Mouse (Mus musculus): ENCODE data around the gene Serpinb11. TPM values are rescaled to one million over a fixed set of nuclear protein-coding genes. Genes with fewer than 3 reads are reported as not detected.

The Serpinb11 gene
- 0.19 TPM in 1 of 2 replicates, not detected in the other for polyA plus RNA-seq (2015; fragmentation: Nextera tagmentation; extraction: Ambion mirVana)

DNA sequence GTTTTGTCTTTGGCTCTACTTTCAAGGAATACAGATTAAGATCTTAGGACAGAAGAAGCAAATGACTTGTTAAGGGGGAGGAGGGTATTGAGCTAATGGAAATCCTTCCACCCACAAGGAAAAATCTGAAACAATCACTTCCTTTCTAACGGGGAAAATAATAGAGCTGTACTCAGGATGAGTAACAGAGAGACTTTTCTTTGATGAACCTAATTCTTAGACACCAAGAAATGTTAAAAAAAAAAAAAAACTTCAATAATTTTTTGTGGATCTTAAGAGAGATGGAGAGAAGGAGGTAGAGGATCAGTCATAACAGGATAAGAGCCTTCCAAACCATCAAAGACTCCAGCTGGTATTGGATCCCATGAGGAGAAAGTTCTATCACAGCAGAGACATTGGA is at the start of gene Serpinb11:
Gene Serpinb11, plus strand, starts transcription at position 301 of the 400 bp plus-strand sequence.
- no peak for ATAC-seq
- no peak within 1 kb of the TSS for H3K4me2 ChIP-seq (ENCODE audit: low read length)
- no peak within 1 kb of the TSS for H3K4me3 ChIP-seq (replicated peaks; ENCODE audit: low read length)
- H3K9me3 ChIP-seq (ENCODE audit: control insufficient read depth, low read length): no peaks in the 10 kb centered on the region
- H3K9ac ChIP-seq (replicated peaks; ENCODE audit: low read depth, low read length): no peak within 1 kb of the TSS
- H3K27me3 ChIP-seq (replicated peaks; ENCODE audit: control insufficient read depth, insufficient read depth, low read length): no peaks in the 10 kb centered on the region
- WGBS: 14% methylated on average over 1 of the region's 1 CpGs
- H3K27ac ChIP-seq (ENCODE audit: low read length): no peak within 1 kb of the TSS
- no peaks in the 10 kb centered on the region for H3K36me3 ChIP-seq (ENCODE audit: control insufficient read depth, insufficient read depth)
- H3K4me1 ChIP-seq (replicated peaks; ENCODE audit: control insufficient read depth, insufficient read depth, low read length): no peaks in the 10 kb centered on the region

DNA sequence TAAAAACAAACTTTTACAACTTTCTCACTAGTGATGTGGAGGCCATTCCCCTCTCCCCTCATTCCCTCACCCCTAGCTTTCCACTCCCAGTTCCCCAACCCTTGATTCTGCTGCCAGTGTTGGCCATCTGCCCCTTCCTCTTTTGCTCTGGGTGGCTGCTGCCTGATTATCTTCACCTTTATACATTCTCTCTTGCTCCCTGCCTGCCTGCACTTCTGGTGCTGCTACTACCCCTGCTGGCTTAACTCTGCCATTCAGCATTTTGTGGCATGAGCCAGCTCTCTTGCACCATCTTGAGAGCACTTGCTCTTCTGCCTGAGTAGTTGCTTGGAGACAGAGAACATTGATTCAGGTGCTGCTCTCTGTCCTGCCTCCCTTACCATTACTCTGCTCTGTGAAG is 15.0 kb upstream of the Serpinb11 start:
- H3K9ac ChIP-seq (replicated peaks; ENCODE audit: low read depth, low read length): no peak overlapping the region
- ATAC-seq: no peak

DNA sequence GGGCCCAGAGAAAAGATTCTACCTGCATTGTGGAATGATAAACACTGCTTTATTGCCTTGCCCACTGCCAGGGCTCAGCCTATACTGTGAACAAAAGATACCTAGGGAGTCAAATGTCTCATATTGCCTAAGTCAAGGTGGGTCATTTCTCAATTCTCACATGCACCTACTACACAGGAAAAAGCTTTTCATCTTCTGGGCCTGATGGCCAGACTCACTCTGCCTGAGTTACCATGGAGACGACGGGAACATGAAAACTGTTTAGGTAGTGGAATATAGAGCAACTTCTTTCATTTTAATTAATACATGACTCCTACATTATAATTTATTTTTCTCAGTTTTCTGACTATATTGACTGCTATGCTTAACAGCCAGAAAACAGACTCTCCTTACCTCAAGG is 14.2 kb upstream of the Serpinb11 start:
- Histone ChIP-seq H3K4me3 (replicated peaks; ENCODE audit: low read length) (no peak overlapping the region), H3K27me3 (replicated peaks; ENCODE audit: control insufficient read depth, insufficient read depth, low read length) (no peaks in the 10 kb centered on the region), H3K36me3 (ENCODE audit: control insufficient read depth, insufficient read depth) (no peaks in the 10 kb centered on the region), H3K9ac (replicated peaks; ENCODE audit: low read depth, low read length) (no peak overlapping the region), H3K27ac (ENCODE audit: low read length) (no peak overlapping the region), H3K4me2 (ENCODE audit: low read length) (no peak overlapping the region), H3K9me3 (ENCODE audit: control insufficient read depth, low read length) (no peaks in the 10 kb centered on the region), H3K4me1 (replicated peaks; ENCODE audit: control insufficient read depth, insufficient read depth, low read length) (no peaks in the 10 kb centered on the region)
- ATAC-seq: no peak
- 90% methylated on average over 2 of the region's 2 CpGs for WGBS

More for the DNA sequence above, 15.0 kb upstream of the Serpinb11 start:
- H3K4me1 ChIP-seq (replicated peaks; ENCODE audit: control insufficient read depth, insufficient read depth, low read length): no peaks in the 10 kb centered on the region
- H3K36me3 ChIP-seq (ENCODE audit: control insufficient read depth, insufficient read depth): no peaks in the 10 kb centered on the region
- no peak overlapping the region for H3K4me3 ChIP-seq (replicated peaks; ENCODE audit: low read length)
- H3K27ac ChIP-seq (ENCODE audit: low read length): no peak overlapping the region
- no peak overlapping the region for H3K4me2 ChIP-seq (ENCODE audit: low read length)
- no peaks in the 10 kb centered on the region for H3K9me3 ChIP-seq (ENCODE audit: control insufficient read depth, low read length)
- H3K27me3 ChIP-seq (replicated peaks; ENCODE audit: control insufficient read depth, insufficient read depth, low read length): no peaks in the 10 kb centered on the region

DNA sequence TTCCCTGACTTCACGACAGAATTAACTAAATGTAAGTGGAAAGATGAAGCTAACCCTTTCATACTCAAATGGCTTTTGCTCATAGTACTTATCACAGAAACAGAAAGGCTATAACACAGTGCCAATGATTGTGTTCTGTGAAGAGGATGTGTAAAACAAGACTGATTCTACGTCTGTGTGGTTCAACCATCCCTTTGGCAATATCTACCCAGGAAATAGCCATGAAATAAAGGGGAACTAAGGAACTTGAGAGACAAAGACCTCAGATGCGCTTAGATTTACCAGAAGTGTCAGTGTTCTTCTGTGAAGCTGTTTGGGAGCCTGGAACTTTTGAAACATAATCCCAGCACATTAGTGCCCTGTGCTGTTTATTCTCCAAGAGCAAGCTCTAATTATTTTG is 10.6 kb upstream of the Serpinb11 start:
- no peaks in the 10 kb centered on the region for H3K4me1 ChIP-seq (replicated peaks; ENCODE audit: control insufficient read depth, insufficient read depth, low read length)
- WGBS: 44% methylated on average over 3 of the region's 3 CpGs
- no peak overlapping the region for H3K27ac ChIP-seq (ENCODE audit: low read length)
- no peak overlapping the region for H3K4me3 ChIP-seq (replicated peaks; ENCODE audit: low read length)
- no peak overlapping the region for H3K9ac ChIP-seq (replicated peaks; ENCODE audit: low read depth, low read length)
- H3K4me2 ChIP-seq (ENCODE audit: low read length): no peak overlapping the region
- H3K27me3 ChIP-seq (replicated peaks; ENCODE audit: control insufficient read depth, insufficient read depth, low read length): no peaks in the 10 kb centered on the region
- ATAC-seq: no peak
- no peaks in the 10 kb centered on the region for H3K9me3 ChIP-seq (ENCODE audit: control insufficient read depth, low read length)
- H3K36me3 ChIP-seq (ENCODE audit: control insufficient read depth, insufficient read depth): no peaks in the 10 kb centered on the region

DNA sequence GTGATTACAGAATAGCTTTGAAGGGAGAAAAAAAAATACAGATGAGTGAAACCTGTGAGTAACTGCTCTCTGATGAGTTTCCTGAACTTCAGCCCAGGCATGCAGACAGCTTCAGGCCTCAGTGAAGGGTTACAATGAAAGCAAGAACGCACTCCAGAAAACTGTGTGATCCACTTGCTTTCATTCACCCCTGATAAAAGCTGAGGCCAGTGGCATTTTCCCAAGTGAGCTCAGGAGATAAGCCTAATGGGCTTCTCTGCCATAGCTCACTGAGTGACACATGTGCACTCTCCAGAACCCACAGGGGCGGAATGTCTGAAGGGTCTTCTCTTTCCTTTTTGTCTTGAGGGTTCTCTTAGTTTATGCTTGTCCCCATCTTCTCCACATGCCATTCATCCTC is 9.9 kb upstream of the Serpinb11 start:
- H3K27ac ChIP-seq (ENCODE audit: low read length): no peak overlapping the region
- H3K4me1 ChIP-seq (replicated peaks; ENCODE audit: control insufficient read depth, insufficient read depth, low read length): no peaks in the 10 kb centered on the region
- no peaks in the 10 kb centered on the region for H3K27me3 ChIP-seq (replicated peaks; ENCODE audit: control insufficient read depth, insufficient read depth, low read length)
- no peak overlapping the region for H3K4me2 ChIP-seq (ENCODE audit: low read length)
- no peak overlapping the region for H3K9ac ChIP-seq (replicated peaks; ENCODE audit: low read depth, low read length)
- no peak overlapping the region for H3K4me3 ChIP-seq (replicated peaks; ENCODE audit: low read length)
- no peaks in the 10 kb centered on the region for H3K36me3 ChIP-seq (ENCODE audit: control insufficient read depth, insufficient read depth)
- ATAC-seq: no peak
- 76% methylated on average over 2 of the region's 2 CpGs for WGBS
- H3K9me3 ChIP-seq (ENCODE audit: control insufficient read depth, low read length): no peaks in the 10 kb centered on the region

DNA sequence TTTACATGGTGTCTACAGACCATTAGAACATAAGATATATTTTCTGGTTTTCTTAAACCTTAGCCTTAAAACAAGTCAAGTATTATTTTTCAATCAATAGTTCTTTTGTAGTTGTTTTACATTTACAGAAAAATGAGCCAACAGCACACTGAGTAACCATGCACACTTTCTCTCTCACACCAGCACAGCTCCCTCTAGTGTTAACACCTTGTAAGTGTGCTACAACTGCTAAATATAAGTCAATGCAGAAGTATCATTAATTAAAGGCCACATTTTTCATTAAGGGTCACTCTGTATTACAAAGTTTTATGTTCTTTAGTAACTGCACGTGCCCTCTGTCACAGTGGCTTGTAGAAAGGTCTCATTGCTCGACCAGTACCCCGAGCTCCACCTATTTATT is 8.0 kb upstream of the Serpinb11 start:
- no peaks in the 10 kb centered on the region for H3K36me3 ChIP-seq (ENCODE audit: control insufficient read depth, insufficient read depth)
- H3K27me3 ChIP-seq (replicated peaks; ENCODE audit: control insufficient read depth, insufficient read depth, low read length): no peaks in the 10 kb centered on the region
- WGBS: 42% methylated on average over 3 of the region's 3 CpGs
- no peaks in the 10 kb centered on the region for H3K4me1 ChIP-seq (replicated peaks; ENCODE audit: control insufficient read depth, insufficient read depth, low read length)
- no peak overlapping the region for H3K27ac ChIP-seq (ENCODE audit: low read length)
- ATAC-seq: no peak
- no peaks in the 10 kb centered on the region for H3K9me3 ChIP-seq (ENCODE audit: control insufficient read depth, low read length)
- H3K4me3 ChIP-seq (replicated peaks; ENCODE audit: low read length): no peak overlapping the region
- H3K9ac ChIP-seq (replicated peaks; ENCODE audit: low read depth, low read length): no peak overlapping the region
- no peak overlapping the region for H3K4me2 ChIP-seq (ENCODE audit: low read length)

DNA sequence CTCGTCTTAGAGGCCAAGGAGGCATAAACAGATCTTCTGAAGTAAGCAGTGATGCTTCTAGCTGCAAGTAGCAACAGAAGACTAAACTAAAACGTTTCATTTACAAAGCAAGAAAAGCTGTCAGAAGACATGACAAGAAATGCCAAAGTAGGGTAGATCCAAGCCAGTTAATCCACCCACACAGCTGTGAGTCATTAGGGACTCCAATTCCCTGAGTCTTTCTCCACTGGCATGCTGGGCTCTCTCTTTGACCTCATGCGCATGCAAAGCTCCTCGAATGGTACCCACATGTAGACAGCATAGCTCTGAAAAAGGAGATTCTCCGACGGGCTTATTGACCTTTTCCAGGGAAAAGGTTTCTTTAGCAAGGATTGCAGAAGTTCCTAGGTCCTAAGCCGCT is 5.0 kb downstream of the Serpinb11 start:
- H3K4me3 ChIP-seq (replicated peaks; ENCODE audit: low read length): no peak overlapping the region
- WGBS: 59% methylated on average over 7 of the region's 7 CpGs

DNA sequence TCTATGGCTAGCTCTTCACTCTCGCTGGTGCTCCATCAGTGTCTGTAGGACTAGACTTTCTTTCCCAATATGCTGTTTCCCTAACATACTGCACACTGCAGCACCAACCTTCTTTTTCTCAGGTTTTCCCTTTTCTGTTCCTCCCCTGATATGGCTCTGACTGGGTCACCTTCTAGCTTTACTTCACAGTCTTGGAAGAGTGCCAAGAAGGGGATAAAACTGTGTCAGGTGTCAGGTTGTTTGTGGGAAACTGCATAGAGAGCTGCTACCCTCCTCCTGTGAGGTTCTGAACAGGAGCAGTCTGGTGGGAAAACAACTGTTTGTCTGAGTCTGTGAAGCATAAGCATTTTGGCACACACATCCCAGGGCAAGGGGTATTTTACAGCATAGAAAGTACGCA is 7.9 kb downstream of the Serpinb11 start:
- no peak overlapping the region for H3K4me3 ChIP-seq (replicated peaks; ENCODE audit: low read length)
- no peaks in the 10 kb centered on the region for H3K9me3 ChIP-seq (ENCODE audit: control insufficient read depth, low read length)
- no peaks in the 10 kb centered on the region for H3K36me3 ChIP-seq (ENCODE audit: control insufficient read depth, insufficient read depth)
- H3K4me2 ChIP-seq (ENCODE audit: low read length): no peak overlapping the region
- H3K27me3 ChIP-seq (replicated peaks; ENCODE audit: control insufficient read depth, insufficient read depth, low read length): no peaks in the 10 kb centered on the region
- no peak overlapping the region for H3K9ac ChIP-seq (replicated peaks; ENCODE audit: low read depth, low read length)
- H3K27ac ChIP-seq (ENCODE audit: low read length): no peak overlapping the region
- ATAC-seq: no peak
- WGBS: 44% methylated on average over 2 of the region's 2 CpGs
- no peaks in the 10 kb centered on the region for H3K4me1 ChIP-seq (replicated peaks; ENCODE audit: control insufficient read depth, insufficient read depth, low read length)

More for the DNA sequence above, 5.0 kb downstream of the Serpinb11 start:
- H3K36me3 ChIP-seq (ENCODE audit: control insufficient read depth, insufficient read depth): no peaks in the 10 kb centered on the region
- no peak overlapping the region for H3K4me2 ChIP-seq (ENCODE audit: low read length)
- H3K27ac ChIP-seq (ENCODE audit: low read length): no peak overlapping the region
- no peaks in the 10 kb centered on the region for H3K27me3 ChIP-seq (replicated peaks; ENCODE audit: control insufficient read depth, insufficient read depth, low read length)
- no peak for ATAC-seq
- H3K9ac ChIP-seq (replicated peaks; ENCODE audit: low read depth, low read length): no peak overlapping the region
- H3K9me3 ChIP-seq (ENCODE audit: control insufficient read depth, low read length): no peaks in the 10 kb centered on the region
- H3K4me1 ChIP-seq (replicated peaks; ENCODE audit: control insufficient read depth, insufficient read depth, low read length): no peaks in the 10 kb centered on the region

DNA sequence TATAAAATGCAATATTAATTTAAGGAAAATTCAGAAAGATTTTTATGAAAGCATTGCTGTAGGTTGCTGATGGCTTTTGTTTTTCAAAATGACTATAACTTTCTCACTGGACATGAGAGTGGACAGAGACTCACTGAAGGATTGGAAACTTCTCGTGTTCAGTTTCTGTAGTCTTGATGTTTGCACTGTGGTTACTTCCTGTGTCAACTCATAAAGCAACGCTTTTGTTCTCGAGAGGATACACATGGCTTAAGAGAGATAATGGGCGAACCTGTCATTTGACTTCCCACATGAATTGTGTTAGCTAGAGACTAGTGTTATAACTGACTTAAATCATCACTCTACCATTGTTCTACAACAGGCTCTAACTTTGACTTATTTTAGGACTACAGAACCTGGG is 16.0 kb downstream of the Serpinb11 start:
- H3K27ac ChIP-seq (ENCODE audit: low read length): no peak overlapping the region
- 85% methylated on average over 4 of the region's 4 CpGs for WGBS
- H3K9me3 ChIP-seq (ENCODE audit: control insufficient read depth, low read length): no peaks in the 10 kb centered on the region
- ATAC-seq: no peak
- H3K27me3 ChIP-seq (replicated peaks; ENCODE audit: control insufficient read depth, insufficient read depth, low read length): no peaks in the 10 kb centered on the region
- H3K4me1 ChIP-seq (replicated peaks; ENCODE audit: control insufficient read depth, insufficient read depth, low read length): no peaks in the 10 kb centered on the region
- no peak overlapping the region for H3K4me2 ChIP-seq (ENCODE audit: low read length)
- H3K4me3 ChIP-seq (replicated peaks; ENCODE audit: low read length): no peak overlapping the region
- H3K36me3 ChIP-seq (ENCODE audit: control insufficient read depth, insufficient read depth): no peaks in the 10 kb centered on the region
- no peak overlapping the region for H3K9ac ChIP-seq (replicated peaks; ENCODE audit: low read depth, low read length)

DNA sequence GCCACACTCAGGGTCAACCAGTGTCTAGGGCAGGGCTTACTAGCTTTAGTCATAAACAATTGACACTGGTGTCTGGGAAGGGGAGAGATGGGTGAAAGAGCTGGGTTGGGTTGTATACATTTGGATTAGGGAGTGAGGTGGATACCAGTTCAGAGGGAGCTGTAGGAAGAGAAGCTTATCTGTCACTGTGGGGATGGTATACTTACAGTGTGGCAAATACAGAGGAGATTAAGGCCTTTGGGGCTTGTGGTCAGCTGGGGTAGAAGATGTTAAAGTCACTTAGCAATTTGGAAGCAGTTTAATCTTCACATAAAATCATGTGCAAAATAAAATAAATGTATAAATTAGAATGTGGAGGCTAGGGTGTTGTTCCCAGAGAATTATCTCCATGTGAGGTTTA is 17.4 kb downstream of the Serpinb11 start:
- H3K27me3 ChIP-seq (replicated peaks; ENCODE audit: control insufficient read depth, insufficient read depth, low read length): no peaks in the 10 kb centered on the region
- no peaks in the 10 kb centered on the region for H3K9me3 ChIP-seq (ENCODE audit: control insufficient read depth, low read length)
- no peaks in the 10 kb centered on the region for H3K36me3 ChIP-seq (ENCODE audit: control insufficient read depth, insufficient read depth)
- H3K4me3 ChIP-seq (replicated peaks; ENCODE audit: low read length): no peak overlapping the region
- no peak overlapping the region for H3K9ac ChIP-seq (replicated peaks; ENCODE audit: low read depth, low read length)
- H3K4me1 ChIP-seq (replicated peaks; ENCODE audit: control insufficient read depth, insufficient read depth, low read length): no peaks in the 10 kb centered on the region
- H3K27ac ChIP-seq (ENCODE audit: low read length): no peak overlapping the region
- ATAC-seq: no peak
- H3K4me2 ChIP-seq (ENCODE audit: low read length): no peak overlapping the region

Measured in forebrain, embryonic 16.5 days (tissue).